Mouse (Mus musculus) mouse embryonic stem cell (cell line): ENCODE results near the gene Olfm3.

ENCODE experiments used
- in situ Hi-C, 2 experiments: fragments of 300-500 bp; cut with MboI; formaldehyde crosslinking; loops; 1 replicate in 1 of 2; 3 replicates in 1 of 2; pipeline ENCODE4 v1.14.3; 2019 to 2020; ENCODE audit warnings: low sequenced_read_pairs in 2 of 2, low pct_unique_long_range_greater_than_20kb in 1 of 2, mixed read lengths in 1 of 2; ENCODE audit not compliant: unreplicated experiment in 1 of 2

Gene Olfm3

GRCm38 (mm10) chr3:114903924-114904438, at the start of gene Olfm3:
TSS of gene Olfm3 (plus strand) at chr3:114904078.
- in situ Hi-C loops, result no loop called here

- in situ Hi-C loops, result no loop called here
Measured at GRCm38 (mm10) chr3:114889764-114890163, 14.1 kb upstream of the Olfm3 start.

- in situ Hi-C loops, result no loop called here
Measured at GRCm38 (mm10) chr3:114904633-114905423, 950 bp downstream of the Olfm3 start.

- in situ Hi-C loops, result no loop called here
Measured at GRCm38 (mm10) chr3:114907537-114907936, 3.7 kb downstream of the Olfm3 start.

- in situ Hi-C loops, result no loop called here
Measured at GRCm38 (mm10) chr3:114908846-114909245, 5.0 kb downstream of the Olfm3 start.

- in situ Hi-C loops, result no loop called here
Measured at GRCm38 (mm10) chr3:114920102-114920501, 16.2 kb downstream of the Olfm3 start.

DNA sequence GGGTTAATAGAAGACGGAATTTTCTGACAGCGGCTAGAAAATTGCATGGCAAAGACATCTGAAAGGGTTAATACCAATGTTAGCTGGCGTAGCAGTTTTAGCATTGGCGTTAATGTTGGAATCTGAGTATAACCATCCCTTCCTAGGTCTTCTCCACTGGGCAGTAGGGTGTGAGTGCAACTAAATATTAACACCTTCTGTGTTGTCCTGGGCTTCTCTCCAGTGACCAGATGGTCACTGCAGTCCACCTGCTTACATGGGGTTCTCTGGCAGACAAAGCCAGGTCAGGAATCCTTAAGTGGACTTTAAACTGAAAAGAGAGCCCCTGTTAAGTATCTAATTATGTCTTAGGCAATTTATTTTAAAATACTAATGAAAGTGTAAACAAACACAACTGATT, 25.7 kb downstream of the Olfm3 start:
- in situ Hi-C loops, result no loop called here

- in situ Hi-C loops, result no loop called here
Measured at GRCm38 (mm10) chr3:114930336-114930735, 26.5 kb downstream of the Olfm3 start.

DNA sequence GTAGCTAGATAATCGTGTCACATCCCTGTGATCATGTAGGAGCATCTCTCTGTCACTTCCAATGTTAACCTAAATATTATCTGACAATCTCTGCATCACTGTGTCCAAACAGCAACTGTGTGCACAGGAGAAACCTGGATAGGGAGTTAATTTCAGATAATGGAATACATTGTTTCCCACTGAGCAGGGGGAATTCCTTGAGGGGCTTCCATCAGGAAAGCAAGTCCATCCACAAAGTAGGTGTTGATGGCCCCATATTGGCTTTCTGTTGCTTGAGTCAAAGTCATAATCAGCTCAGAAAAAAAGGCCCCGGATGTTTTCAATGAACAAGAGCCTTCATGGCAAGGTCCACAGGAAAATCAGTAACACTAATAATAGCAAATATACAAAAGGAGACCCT, 26.9 kb downstream of the Olfm3 start:
- in situ Hi-C loops, result no loop called here

DNA sequence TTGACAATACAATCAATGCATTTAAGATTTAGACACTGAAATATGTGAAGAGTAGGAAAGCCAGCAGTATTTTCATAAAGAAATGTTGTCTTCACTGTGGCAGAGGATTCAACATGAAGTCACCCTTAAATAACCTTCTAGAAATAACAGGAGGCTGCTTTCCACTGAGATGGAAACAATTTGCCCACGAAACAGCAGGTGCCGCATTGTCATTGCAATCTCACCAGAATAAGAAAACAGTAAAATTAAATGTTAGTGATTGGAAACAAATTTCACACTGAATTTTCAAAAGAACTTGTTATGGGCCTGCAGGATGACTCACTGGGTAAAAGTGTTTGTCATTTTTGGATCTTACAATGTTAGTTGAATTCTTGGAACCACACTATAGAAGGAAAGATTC, 29.0 kb downstream of the Olfm3 start:
- in situ Hi-C loops, result no loop called here

GRCm38 (mm10) chr3:114954904-114955303, 51.0 kb downstream of the Olfm3 start:
- in situ Hi-C loops, result no loop called here

DNA sequence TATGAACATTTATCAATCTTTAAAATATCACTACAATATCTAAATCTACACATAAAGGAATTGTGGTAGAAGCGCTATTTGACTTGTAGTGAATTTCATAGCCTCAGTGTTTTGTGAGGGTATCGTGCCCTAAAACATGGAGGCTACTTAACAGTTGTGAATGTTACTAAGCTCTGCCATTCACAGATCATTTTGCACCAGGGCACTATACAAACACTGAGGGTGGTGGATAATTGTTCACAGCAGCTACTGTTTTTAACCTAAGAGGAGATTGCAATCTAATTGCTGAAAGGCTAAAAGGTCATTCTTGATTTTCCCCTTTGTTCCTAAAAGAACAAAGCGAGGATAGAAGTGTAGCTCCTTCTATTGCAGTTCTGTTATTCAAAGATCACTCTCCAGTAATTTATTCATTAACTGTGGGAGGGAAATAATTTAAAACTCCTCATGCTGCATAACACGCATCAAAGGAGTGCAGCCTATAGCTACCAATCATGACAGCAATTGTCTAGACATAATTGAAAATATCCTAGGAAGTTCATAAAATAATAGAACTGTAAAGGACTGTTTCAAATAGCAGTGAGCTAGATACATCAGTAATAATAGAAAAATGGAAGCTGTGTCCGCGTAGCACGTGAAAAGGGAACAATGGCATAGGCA, 55.6 kb downstream of the Olfm3 start:
- in situ Hi-C loops, result no loop called here

DNA sequence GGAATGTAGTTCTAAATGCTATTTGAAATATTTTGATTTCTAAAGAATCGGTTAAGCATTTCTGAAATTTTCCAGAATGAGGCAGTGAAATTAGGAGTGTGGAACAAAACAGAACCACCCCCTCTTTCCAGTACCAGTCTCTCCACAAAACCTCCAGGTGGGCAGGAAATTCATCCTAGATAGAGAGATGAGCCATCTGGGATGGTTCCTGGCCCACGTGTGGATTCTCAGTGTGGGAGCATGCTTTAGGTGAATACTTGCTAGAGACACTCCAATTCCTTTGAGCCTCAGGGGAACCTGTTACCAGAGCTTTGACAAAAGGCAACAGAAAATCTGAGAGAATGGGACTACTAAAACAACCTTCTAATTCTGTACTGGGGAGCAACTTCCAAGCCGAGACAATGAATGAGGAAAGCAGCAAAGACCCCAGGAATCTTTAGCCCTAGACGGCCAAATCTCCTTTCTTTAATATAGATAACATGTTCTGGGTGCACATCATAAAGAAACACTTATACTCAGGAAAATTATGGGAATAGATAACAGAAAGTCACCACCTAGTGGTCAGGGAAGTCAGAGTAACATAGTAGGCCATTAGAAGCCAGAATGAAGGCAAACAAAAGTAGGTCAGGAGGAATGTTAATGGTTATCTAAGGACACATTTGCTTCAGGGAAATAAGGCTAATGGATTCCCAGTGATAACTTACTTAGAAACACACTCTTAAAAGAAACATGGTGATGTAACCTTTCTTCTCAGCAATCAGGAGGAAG, 58.6 kb downstream of the Olfm3 start:
- in situ Hi-C loops, result no loop called here

DNA sequence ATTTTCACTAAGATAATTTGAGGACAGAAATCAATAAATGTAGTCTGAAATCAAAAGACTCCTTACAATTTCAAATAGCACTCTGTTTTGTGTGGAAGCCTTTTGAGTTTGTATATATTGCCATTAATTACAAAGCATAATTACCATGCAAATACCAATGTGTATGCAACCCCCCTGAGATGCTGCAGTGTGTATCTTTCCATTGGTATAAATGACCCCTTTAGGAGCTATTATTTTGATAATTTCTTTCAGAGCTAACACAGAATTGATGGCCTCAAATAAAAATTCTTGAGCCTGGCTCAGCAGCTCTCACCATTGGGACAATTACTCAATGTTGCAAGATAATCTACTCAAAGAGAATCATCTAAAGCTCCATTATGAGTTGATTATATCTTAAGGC, 67.3 kb downstream of the Olfm3 start:
- in situ Hi-C loops, result no loop called here

DNA sequence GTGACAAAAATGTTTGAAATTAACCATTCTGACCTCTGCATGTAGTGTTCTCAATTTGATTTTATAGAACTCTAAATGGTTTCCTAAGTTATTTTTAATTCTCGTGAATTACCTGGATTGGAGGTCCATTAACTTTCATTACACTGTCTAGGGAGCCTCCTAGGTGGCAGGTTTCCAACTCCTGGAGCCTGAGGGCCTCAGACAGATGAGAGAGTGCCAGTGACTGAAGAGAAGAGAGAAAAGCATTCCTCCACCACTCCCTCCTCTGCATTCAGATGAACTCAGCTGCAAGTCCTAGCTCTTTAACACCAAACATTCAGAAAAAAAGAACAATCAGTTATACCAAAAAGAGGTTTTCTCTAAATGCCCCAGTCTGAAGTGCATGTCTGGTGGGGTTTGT, 68.6 kb downstream of the Olfm3 start:
- in situ Hi-C loops, result no loop called here

DNA sequence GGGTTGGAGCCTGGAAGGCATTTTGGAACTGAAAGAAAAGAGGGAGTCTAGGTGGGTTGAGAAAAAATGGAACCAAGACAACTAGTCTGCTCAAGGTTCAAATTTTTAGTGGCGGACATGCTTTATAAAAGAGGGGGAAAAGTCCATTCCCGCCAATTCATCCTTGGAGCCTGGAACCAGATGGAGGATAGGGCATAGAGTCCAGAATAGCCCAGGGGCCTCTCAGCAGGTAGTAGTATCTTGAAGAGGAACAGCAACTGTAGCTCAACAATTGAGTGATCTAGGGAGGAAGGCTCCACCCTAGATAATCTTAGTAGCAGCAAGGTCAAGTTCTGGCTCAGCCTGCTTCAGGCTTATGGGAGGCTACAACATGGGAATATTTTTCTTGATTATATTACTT, 87.0 kb downstream of the Olfm3 start:
- in situ Hi-C loops, result no loop called here

DNA sequence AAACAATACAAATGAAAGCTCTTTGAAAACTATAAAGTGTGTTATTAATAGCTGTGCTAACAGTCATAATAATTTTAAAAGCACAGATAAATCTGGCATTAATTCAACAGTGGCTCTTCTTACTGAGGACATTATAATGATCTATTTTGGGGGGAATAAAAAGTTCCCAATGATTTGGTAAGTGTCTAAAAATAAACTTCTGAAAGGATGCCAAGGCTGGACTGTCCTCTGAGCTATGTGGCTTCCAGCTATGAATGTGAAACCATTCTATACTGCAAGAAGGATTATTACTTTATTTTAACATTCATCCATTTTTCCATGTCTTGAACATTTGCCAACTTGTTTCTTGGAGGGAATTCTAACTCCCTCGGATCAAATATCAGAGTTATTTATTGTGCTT, 92.1 kb downstream of the Olfm3 start:
- in situ Hi-C loops, result no loop called here

- in situ Hi-C loops, result no loop called here
Measured at GRCm38 (mm10) chr3:115027560-115027959, 123.7 kb downstream of the Olfm3 start.

GRCm38 (mm10) chr3:115028046-115028445, 124.2 kb downstream of the Olfm3 start:
- in situ Hi-C loops, result no loop called here
